Mouse (Mus musculus) midbrain, embryonic 16.5 days (tissue): ENCODE data around the gene Mlph. TPM values are rescaled to one million over a fixed set of nuclear protein-coding genes. Genes with fewer than 3 reads are reported as not detected.
A peak's percentile ranks its signal among the peaks of the same experiment; 100 is the strongest.

Experiments
- ATAC-seq: fragments of 200-750 bp; cut with Nextera tagmentation; 2 replicates; pipeline ENCODE4 v1.8.0; 2017; ENCODE audit warnings: moderate TSS enrichment
- H3K27ac ChIP-seq: fragments of 300-500 bp; sonication (generic); 2 replicates; pipeline ENCODE4 v1.5.1; 2014; ENCODE audit warnings: mild to moderate bottlenecking, low read length, mixed read lengths
- H3K27me3 ChIP-seq: fragments of 300-500 bp; sonication (generic); 2 replicates; pipeline ENCODE4 v1.6.1; 2014; ENCODE audit warnings: low read depth, low read length, mixed read lengths; ENCODE audit not compliant: control insufficient read depth, insufficient read depth
- H3K36me3 ChIP-seq: fragments of 300-500 bp; sonication (generic); 2 replicates; pipeline ENCODE4 v1.6.1; 2014; ENCODE audit warnings: mild to moderate bottlenecking, low read length, moderate library complexity, mixed read lengths; ENCODE audit not compliant: control insufficient read depth, insufficient read depth
- H3K4me1 ChIP-seq: fragments of 300-500 bp; sonication (generic); 2 replicates; pipeline ENCODE4 v1.6.1; 2014; ENCODE audit warnings: mild to moderate bottlenecking, low read length, mixed read lengths; ENCODE audit not compliant: control insufficient read depth, insufficient read depth
- H3K4me2 ChIP-seq: fragments of 300-500 bp; sonication (generic); 2 replicates; pipeline ENCODE4 v1.6.1; 2014; ENCODE audit warnings: mild to moderate bottlenecking, low read length, mixed read lengths
- H3K4me3 ChIP-seq: fragments of 300-500 bp; sonication (generic); 2 replicates; pipeline ENCODE4 v1.5.1; 2014; ENCODE audit warnings: low read depth, mild to moderate bottlenecking, low read length, moderate library complexity, mixed read lengths
- H3K9ac ChIP-seq: fragments of 300-500 bp; sonication (generic); 2 replicates; pipeline ENCODE4 v1.6.1; 2014; ENCODE audit warnings: low read depth, low read length, mixed read lengths
- H3K9me3 ChIP-seq: fragments of 300-500 bp; sonication (generic); replicated peaks from 2 replicates; pipeline ENCODE4 v1.6.1; 2014; ENCODE audit warnings: mild to moderate bottlenecking, low read length, mixed read lengths; ENCODE audit not compliant: control insufficient read depth, poor library complexity, severe bottlenecking
- WGBS: fragments of 180-500 bp; shearing (Covaris S2); extraction: QIAGEN DNeasy Blood & Tissue Kit; methylation state at CpG from one replicate; pipeline ENCODE4 v1.1.7; 2014; 5-methylcytosine and 5-hydroxymethylcytosine counted together
- polyA plus RNA-seq: library from polyadenylated mRNA; unstranded; fragments of >200 nt; fragmentation: Nextera tagmentation; extraction: Ambion mirVana; gene quantifications from 2 replicates; pipeline ENCODE4 v1.2.1, GENCODE M21; 2015

Mlph gene
- polyA plus RNA-seq, 1 experiment from 2014 or later = 0.29 TPM

DNA sequence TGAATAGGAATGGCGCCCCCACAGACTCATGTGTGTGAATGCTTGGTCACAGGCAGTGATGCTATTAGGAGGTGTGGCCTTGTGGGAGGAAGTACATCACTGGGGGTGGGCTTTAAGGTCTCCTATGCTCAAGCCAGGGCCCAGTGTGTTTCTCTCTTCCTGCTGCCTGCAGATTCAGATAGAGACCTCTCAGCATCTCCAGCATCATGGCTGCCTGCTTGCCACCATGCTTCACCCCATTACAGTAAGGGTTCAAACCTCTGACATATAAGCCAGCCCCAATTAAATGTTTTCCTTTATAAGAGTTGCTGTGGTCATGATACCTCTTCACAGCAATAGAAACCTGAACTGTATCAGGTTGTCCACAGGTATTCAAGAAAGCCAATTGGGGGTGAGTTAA is 81.0 kb downstream of the Mlph start:
- H3K36me3 ChIP-seq = no peaks in the 10 kb centered on the region
- no peaks in the 10 kb centered on the region for H3K27me3 ChIP-seq
- H3K4me2 ChIP-seq = no peak overlapping the region
- no peak overlapping the region for H3K4me3 ChIP-seq
- 92% methylated on average over 1 of the region's 1 CpGs for WGBS
- no peak overlapping the region for H3K27ac ChIP-seq
- no peaks in the 10 kb centered on the region for H3K9me3 ChIP-seq
- no peak for ATAC-seq
- peaks cover 16% of the 10 kb centered on the region for H3K4me1 ChIP-seq
- H3K9ac ChIP-seq = no peak overlapping the region

DNA sequence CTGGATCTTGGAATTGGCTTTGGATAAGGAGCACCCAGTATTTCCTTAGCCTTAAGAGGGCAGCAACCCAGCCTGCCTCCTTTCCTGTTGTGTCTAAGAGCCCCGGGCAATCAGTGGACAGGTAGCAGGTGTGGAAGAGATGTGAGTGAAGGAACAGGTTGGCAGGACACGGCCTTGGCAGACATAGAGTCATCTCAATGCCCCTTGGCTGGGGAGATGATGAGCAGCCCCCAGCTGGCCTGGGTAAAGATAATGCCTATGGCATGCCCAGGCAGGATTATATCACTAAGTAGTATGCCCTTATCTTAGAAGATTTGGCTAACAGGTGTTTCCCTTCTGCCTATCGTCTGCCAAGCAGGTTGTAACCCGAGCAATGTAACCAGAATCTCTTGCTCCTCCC is 82.3 kb downstream of the Mlph start:
- WGBS = 76% methylated on average over 4 of the region's 4 CpGs
- no peak overlapping the region for H3K9ac ChIP-seq
- ATAC-seq = no peak

DNA sequence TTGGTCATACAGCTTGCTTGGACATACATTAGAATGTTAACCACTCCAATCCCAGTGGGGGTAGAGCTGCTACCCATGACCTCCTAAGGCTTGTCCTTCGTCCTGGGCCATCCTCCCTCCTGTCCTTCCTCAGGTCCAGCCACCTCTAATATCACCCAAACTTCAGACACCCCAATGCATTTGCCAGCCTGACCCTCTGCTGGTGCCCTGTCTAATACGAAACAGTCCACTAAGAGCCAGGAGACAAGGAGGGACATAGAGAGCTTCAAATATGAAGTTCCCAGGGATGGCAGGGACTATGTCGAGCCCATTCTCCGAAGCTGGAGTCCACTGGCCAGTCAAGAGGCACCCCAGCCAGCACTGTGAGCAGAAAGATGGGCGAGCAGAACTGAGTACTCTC is 82.8 kb downstream of the Mlph start:
- no peaks in the 10 kb centered on the region for H3K36me3 ChIP-seq
- H3K9me3 ChIP-seq = no peaks in the 10 kb centered on the region
- H3K4me3 ChIP-seq = no peak overlapping the region; the same call in 1 of the 2 replicates
- H3K27ac ChIP-seq = no peak overlapping the region
- peaks cover 16% of the 10 kb centered on the region for H3K4me1 ChIP-seq
- WGBS = 87% methylated on average over 5 of the region's 5 CpGs
- no peaks in the 10 kb centered on the region for H3K27me3 ChIP-seq
- H3K9ac ChIP-seq = no peak overlapping the region
- H3K4me2 ChIP-seq = peak overlapping the region; percentile 60
- no peak for ATAC-seq

More for the DNA sequence above, 82.3 kb downstream of the Mlph start:
- Histone ChIP-seq H3K36me3 (no peaks in the 10 kb centered on the region), H3K4me2 (no peak overlapping the region), H3K4me1 (peaks cover 16% of the 10 kb centered on the region), H3K9me3 (no peaks in the 10 kb centered on the region), H3K27me3 (no peaks in the 10 kb centered on the region), H3K27ac (no peak overlapping the region), H3K4me3 (no peak overlapping the region)

DNA sequence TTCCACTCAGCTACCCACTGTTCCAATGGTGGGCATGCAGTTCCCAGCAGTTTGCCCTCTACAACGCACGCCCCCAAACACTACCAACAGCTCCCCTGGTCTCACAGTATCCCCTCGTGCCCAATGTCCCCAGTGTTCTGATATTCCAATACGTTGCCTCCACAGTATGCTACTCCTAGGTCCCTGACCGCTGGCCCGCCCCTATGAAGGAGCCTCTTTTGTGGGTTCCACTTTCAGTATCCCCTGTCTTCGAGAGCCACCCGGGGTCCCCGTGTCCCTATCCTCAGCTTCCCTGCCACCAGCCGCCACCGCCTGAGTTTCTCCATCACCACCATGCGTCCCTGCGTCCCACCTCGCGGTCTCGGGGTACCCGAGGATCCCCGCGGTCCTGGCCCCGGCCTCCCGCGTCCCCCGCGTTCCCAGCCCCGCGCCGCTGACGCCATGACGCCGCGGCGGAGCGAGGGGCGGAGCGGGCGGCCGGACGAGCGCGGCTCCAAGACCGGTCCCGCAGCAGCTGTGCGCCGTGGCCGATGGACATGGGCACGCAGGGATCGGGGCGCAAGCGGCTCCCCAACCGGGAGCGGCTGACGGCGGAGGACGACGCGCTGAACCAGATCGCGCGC is 83.5 kb downstream of the Mlph start, which contains the start of gene Lrrfip1:
Gene Lrrfip1 (plus strand): TSS at position 470 of the 623 bp plus-strand sequence.
- Histone ChIP-seq H3K27ac (peak within 1 kb of the TSS; percentile 62), H3K27me3 (no peaks in the 10 kb centered on the region), H3K9me3 (no peaks in the 10 kb centered on the region), H3K4me3 (peak within 1 kb of the TSS; percentile 74), H3K4me1 (peaks cover 16% of the 10 kb centered on the region), H3K36me3 (no peaks in the 10 kb centered on the region), H3K9ac (peak within 1 kb of the TSS; percentile 83), H3K4me2 (peak within 1 kb of the TSS; percentile 60)
- WGBS = 3% methylated on average over 47 of the region's 59 CpGs
- ATAC-seq = peak; percentile 89

DNA sequence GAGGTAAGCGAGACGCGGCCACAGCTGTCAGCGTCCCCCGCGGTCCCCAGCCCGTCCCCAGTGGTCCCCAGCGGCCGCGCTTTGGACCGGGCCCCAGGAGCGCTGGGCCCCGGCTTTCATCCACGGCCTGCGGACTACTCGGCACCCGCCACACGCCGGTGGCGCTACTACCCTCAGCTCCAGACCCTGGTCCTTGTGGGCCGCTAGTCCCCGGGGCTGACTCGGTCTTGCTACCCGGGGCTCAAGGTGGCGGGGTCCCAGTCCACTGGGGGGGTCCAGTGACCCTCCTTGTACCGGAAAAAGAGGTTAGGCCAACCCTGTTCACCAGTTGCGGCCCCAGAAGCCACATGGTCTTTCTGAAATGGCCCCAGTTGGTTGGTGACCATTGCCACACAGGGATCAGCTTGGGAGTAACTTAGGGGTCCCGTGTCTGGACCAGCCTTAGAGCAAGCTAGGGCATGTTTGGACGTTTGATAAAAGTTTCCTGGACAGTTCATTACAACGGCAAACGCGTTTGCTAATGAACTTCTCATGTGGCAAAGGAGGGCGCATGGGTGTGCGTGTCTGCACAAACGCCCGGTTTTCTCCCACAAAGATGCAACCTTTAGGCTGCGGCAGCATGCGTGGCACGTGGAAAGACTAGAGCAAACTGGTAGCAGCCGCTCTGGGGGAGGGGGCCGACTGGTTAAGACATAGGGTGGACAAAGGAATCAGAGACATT is 84.2 kb downstream of the Mlph start:
- H3K4me3 ChIP-seq = peak overlapping the region; percentile 74
- peak overlapping the region; percentile 62 for H3K27ac ChIP-seq
- peak overlapping the region; percentile 60 for H3K4me2 ChIP-seq
- peaks cover 16% of the 10 kb centered on the region for H3K4me1 ChIP-seq
- WGBS = 2% methylated on average over 36 of the region's 41 CpGs
- peak; percentile 71 for ATAC-seq
- H3K9me3 ChIP-seq = no peaks in the 10 kb centered on the region
- H3K36me3 ChIP-seq = no peaks in the 10 kb centered on the region
- H3K27me3 ChIP-seq = no peaks in the 10 kb centered on the region
- H3K9ac ChIP-seq = peak overlapping the region; percentile 83

DNA sequence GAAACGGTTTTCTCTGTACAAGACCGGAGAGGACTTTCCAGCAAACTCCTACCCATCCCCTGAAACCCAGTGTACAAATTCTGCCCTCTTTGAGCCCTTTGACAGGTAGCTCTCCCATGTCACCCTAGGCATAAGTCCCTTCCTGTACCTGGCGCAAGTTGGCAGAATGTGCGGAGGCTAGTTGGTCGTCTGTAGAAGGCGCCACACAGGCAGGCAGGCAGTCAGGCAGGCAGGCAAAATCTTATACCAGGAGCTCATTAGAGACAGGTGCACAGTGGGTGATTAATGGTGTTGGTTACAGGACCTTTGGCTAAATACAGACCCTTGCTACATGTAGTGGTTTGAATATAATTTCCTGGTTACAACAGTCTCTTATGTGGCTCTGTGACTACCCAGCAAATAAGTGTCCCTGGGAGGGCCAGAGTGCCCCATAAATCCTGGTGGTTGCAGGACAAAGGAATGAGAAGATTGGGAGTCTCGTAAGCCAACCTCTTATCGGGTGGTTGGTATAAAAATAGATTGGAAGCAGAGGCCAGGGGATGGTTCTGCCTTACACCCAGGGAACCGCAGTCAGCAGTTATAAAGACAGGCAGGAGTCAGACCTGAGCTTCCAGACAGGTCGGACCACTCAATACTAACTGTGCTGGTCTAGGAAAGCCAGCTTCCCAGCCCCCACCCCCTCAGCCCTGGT is 85.2 kb downstream of the Mlph start:
- H3K36me3 ChIP-seq = no peaks in the 10 kb centered on the region
- no peak for ATAC-seq
- peaks cover 16% of the 10 kb centered on the region for H3K4me1 ChIP-seq
- H3K27me3 ChIP-seq = no peaks in the 10 kb centered on the region
- H3K27ac ChIP-seq = no peak overlapping the region
- peak overlapping the region; percentile 74 for H3K4me3 ChIP-seq
- H3K9me3 ChIP-seq = no peaks in the 10 kb centered on the region
- WGBS = 65% methylated on average over 10 of the region's 10 CpGs
- H3K4me2 ChIP-seq = peak overlapping the region; percentile 60
- H3K9ac ChIP-seq = peak overlapping the region; percentile 83; the same call in 1 of the 2 replicates

Other genes with a start within 250 kb of the Mlph start
- 5.9 and 7.8 TPM in 2 replicates for gene Col6a3, start 71.1 kb upstream of the Mlph start, polyA plus RNA-seq
- not detected in 2 replicates for gene Prlh, start 38.0 kb downstream of the Mlph start, polyA plus RNA-seq
- gene Rab17, start 54.6 kb downstream of the Mlph start, polyA plus RNA-seq = 0.17 and 0.19 TPM in 2 replicates
- 42.7 and 44.4 TPM in 2 replicates for gene Lrrfip1, start 83.7 kb downstream of the Mlph start, polyA plus RNA-seq
- gene Rbm44, start 230.0 kb downstream of the Mlph start, polyA plus RNA-seq = 0.24 and 0.48 TPM in 2 replicates